Mouse (Mus musculus): ENCODE measurements around the gene Cldn16. TPM values are rescaled to one million over a fixed set of nuclear protein-coding genes. Genes with fewer than 3 reads are reported as not detected.

Cldn16 gene
- not detected in 2 replicates for polyA plus RNA-seq (2015; fragmentation: Nextera tagmentation; extraction: Ambion mirVana)

DNA sequence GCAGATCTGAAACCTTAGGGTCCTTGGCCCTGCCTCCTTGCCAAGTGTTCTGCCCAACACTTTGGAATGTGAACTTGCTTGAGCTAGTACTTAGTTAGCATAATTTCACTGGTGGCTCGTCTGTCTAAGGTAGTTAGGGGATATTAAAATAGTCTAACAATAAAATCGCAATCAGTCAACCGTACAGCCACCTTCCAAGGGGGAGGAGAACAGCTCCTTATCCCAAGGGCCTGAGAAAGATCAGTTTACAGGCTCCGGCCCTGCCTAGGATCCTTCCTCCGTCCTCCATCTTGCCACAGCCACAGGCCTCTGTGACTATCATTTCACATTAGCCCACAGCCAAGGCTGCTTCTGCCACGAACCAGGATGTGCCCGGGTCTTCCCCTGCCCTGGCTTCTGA is at the start of gene Cldn16:
Cldn16 (plus strand) TSS at position 301 of the 400 bp plus-strand sequence.
- Histone ChIP-seq H3K4me1 (replicated peaks) (no peaks in the 10 kb centered on the region), H3K9me3 (replicated peaks) (no peaks in the 10 kb centered on the region), H3K4me2 (no peak within 1 kb of the TSS), H3K4me3 (replicated peaks) (no peak within 1 kb of the TSS), H3K27ac (no peak within 1 kb of the TSS), H3K27me3 (no peaks in the 10 kb centered on the region), H3K36me3 (no peaks in the 10 kb centered on the region), H3K9ac (no peak within 1 kb of the TSS)
- WGBS (ENCODE audit: insufficient replicate concordance) = 69% methylated on average over 7 of the region's 7 CpGs
- no peak for ATAC-seq (ENCODE audit: low read depth)
- DNase-seq = no peak

DNA sequence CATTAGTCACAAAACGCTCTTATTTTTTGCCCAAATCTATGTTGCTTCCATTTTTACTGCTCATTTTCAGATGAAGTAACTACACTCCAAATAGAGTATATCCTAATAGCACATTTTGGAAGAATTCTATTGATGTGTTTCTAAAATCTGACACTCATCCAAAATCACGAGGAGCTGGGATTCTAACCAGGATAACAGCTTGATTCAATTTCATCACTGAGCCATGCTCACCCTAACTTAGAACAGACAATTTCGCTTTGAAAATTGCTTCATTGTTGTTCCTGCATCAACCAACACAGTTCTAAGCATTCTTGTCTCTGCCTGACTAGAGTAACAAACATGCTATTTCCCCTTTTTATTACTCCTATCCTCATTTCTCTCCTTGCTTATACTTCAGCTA is 44.3 kb upstream of the Cldn16 start:
- H3K36me3 ChIP-seq = no peaks in the 10 kb centered on the region
- H3K27ac ChIP-seq = no peak overlapping the region
- ATAC-seq (ENCODE audit: low read depth) = no peak
- no peak overlapping the region for H3K4me3 ChIP-seq (replicated peaks)
- no peak for DNase-seq
- 67% methylated on average over 3 of the region's 3 CpGs for WGBS (ENCODE audit: insufficient replicate concordance)
- no peaks in the 10 kb centered on the region for H3K9me3 ChIP-seq (replicated peaks)
- H3K27me3 ChIP-seq = no peaks in the 10 kb centered on the region
- H3K4me2 ChIP-seq = no peak overlapping the region
- H3K4me1 ChIP-seq (replicated peaks) = no peaks in the 10 kb centered on the region
- no peak overlapping the region for H3K9ac ChIP-seq

DNA sequence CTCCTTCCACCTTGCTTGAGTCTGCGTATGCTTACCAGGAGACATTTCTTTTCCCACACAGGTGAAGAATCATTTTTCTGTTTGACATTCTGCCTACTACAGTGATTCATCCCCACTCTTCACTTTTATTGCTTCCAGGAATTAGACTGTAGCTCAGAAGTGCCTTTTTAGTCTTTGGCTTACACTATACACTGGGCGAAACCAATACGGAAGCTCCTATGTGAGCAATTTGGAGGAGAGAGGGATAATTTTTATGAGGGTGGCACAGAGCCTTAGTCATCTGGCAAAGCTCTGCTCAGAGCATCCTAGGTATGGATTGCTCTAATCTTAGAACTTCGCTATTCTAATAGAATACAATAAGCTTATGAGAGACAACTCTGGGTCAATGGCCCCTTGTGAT is 40.9 kb upstream of the Cldn16 start:
- H3K4me1 ChIP-seq (replicated peaks) = no peaks in the 10 kb centered on the region
- H3K27ac ChIP-seq = no peak overlapping the region
- no peaks in the 10 kb centered on the region for H3K36me3 ChIP-seq
- WGBS (ENCODE audit: insufficient replicate concordance) = 77% methylated on average over 4 of the region's 4 CpGs
- H3K9me3 ChIP-seq (replicated peaks) = no peaks in the 10 kb centered on the region
- H3K27me3 ChIP-seq = no peaks in the 10 kb centered on the region
- H3K9ac ChIP-seq = no peak overlapping the region
- no peak overlapping the region for H3K4me2 ChIP-seq
- ATAC-seq (ENCODE audit: low read depth) (no peak), DNase-seq (no peak)
- no peak overlapping the region for H3K4me3 ChIP-seq (replicated peaks)

DNA sequence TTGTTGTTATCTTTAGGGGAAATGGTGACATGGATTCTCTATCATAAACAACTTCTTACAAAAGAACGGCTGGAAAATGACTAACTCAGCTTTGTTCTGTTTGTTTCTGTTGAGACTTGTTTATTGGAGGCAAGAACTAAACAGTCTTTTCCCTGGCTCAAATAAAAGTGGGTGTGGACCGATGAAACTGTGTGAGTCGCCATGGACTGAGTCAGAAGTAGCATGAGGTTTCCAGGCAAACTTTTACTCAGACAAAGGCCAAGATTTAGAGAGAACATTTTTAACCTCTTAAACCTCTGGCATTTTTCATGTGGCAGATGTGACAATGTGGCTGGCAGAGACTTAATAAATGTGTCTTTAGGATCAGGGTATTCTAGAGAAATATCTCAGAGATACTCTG is 32.7 kb upstream of the Cldn16 start:
- no peak overlapping the region for H3K9ac ChIP-seq
- WGBS (ENCODE audit: insufficient replicate concordance) = 63% methylated on average over 3 of the region's 3 CpGs
- no peak for ATAC-seq (ENCODE audit: low read depth)
- no peak for DNase-seq
- no peaks in the 10 kb centered on the region for H3K27me3 ChIP-seq
- H3K27ac ChIP-seq = no peak overlapping the region
- no peak overlapping the region for H3K4me2 ChIP-seq
- H3K4me1 ChIP-seq (replicated peaks) = no peaks in the 10 kb centered on the region
- no peaks in the 10 kb centered on the region for H3K36me3 ChIP-seq
- no peaks in the 10 kb centered on the region for H3K9me3 ChIP-seq (replicated peaks)
- H3K4me3 ChIP-seq (replicated peaks) = no peak overlapping the region

DNA sequence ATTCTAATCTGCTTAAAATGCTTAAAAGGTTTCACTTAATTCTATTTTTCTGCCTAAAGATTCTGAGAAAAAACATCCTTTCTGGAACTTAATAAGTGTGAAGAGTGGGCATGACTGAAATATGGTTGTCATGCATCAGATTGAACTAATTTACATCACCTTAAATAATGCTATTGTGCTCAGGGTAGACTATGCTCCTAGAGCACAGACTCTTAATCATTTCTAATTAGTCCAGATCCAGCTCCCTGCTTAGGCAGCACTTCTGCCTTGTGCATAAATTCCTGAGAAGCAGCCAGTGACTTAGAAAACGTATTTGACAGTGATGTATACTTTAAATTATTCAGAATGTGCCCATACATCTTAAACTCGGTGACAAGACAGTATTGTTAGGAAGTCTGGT is 29.4 kb upstream of the Cldn16 start:
- no peaks in the 10 kb centered on the region for H3K27me3 ChIP-seq
- no peaks in the 10 kb centered on the region for H3K9me3 ChIP-seq (replicated peaks)
- H3K9ac ChIP-seq = no peak overlapping the region
- WGBS (ENCODE audit: insufficient replicate concordance) = 25% methylated on average over 2 of the region's 2 CpGs
- no peak overlapping the region for H3K4me3 ChIP-seq (replicated peaks)
- DNase-seq (no peak), ATAC-seq (ENCODE audit: low read depth) (no peak)
- H3K27ac ChIP-seq = no peak overlapping the region
- no peak overlapping the region for H3K4me2 ChIP-seq
- no peaks in the 10 kb centered on the region for H3K4me1 ChIP-seq (replicated peaks)
- no peaks in the 10 kb centered on the region for H3K36me3 ChIP-seq

DNA sequence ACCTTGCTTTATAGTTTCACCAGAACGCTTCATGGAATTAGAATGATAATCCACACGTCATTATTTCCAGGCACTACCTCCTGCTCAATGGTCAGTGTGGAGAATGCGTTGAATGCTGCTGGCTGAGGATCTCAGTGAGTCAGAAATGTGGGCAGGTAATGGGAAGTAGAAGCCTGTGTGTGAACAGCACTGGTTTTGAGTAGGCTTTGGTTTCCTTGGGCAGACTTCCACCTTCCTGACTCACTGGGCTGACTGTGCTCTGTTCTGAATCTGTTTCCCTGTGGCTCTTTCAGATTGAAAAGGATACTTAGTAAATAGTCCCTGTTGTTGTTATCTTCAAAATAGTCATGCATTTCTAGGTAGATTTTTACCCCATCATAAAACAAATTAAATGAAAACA is 22.9 kb upstream of the Cldn16 start:
- 58% methylated on average over 3 of the region's 3 CpGs for WGBS (ENCODE audit: insufficient replicate concordance)
- Histone ChIP-seq H3K36me3 (no peaks in the 10 kb centered on the region), H3K9ac (no peak overlapping the region), H3K4me2 (no peak overlapping the region), H3K27ac (no peak overlapping the region), H3K27me3 (no peaks in the 10 kb centered on the region), H3K4me3 (replicated peaks) (no peak overlapping the region), H3K9me3 (replicated peaks) (no peaks in the 10 kb centered on the region), H3K4me1 (replicated peaks) (no peaks in the 10 kb centered on the region)
- no peak for DNase-seq
- ATAC-seq (ENCODE audit: low read depth) = no peak

DNA sequence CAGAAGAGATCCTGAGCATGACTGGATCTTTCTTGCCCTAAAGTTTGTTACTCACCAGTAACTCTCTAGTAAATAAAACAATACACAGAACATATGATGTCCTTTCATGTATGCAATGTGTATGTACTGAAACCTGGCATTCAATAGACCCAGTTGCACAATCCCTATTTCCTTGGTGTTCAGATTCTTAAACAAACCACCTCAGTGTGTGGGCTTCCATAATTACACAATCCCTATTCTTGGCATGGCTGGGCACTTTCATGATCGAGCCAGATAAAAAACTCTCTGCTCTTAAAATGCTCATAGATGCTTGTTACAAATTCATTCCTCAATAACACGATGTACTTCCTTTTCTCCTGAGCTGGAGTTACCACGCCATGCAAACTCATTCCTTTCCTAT is 21.8 kb upstream of the Cldn16 start:
- no peak for DNase-seq

DNA sequence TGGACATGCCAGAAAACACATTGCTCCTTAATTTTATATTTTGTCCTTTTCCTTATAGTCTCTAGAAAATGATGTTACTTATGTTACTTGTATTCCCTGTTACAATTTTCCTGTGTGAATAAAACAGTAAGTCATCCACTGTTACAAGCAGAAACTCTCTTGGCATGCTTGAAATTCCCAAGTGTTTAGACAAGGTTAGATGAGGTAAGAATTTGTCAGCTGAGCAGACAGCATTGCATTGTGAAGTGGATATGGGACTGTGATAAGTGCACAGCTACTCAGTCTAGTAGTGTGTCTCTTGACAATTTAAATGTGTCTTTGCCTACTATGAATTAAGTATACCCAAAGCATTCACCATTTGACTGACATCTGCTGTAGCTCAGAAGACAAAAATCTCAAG is 18.1 kb upstream of the Cldn16 start:
- H3K9ac ChIP-seq = no peak overlapping the region
- no peaks in the 10 kb centered on the region for H3K9me3 ChIP-seq (replicated peaks)
- H3K4me3 ChIP-seq (replicated peaks) = no peak overlapping the region
- H3K36me3 ChIP-seq = no peaks in the 10 kb centered on the region
- no peak overlapping the region for H3K27ac ChIP-seq
- no peak for ATAC-seq (ENCODE audit: low read depth)
- no peaks in the 10 kb centered on the region for H3K27me3 ChIP-seq
- no peaks in the 10 kb centered on the region for H3K4me1 ChIP-seq (replicated peaks)
- no peak for DNase-seq
- H3K4me2 ChIP-seq = no peak overlapping the region

More for the DNA sequence above, 21.8 kb upstream of the Cldn16 start:
- 61% methylated on average over 3 of the region's 3 CpGs for WGBS (ENCODE audit: insufficient replicate concordance)
- ATAC-seq (ENCODE audit: low read depth) = no peak
- Histone ChIP-seq H3K27ac (no peak overlapping the region), H3K36me3 (no peaks in the 10 kb centered on the region), H3K4me2 (no peak overlapping the region), H3K9ac (no peak overlapping the region), H3K4me3 (replicated peaks) (no peak overlapping the region), H3K27me3 (no peaks in the 10 kb centered on the region), H3K4me1 (replicated peaks) (no peaks in the 10 kb centered on the region), H3K9me3 (replicated peaks) (no peaks in the 10 kb centered on the region)

DNA sequence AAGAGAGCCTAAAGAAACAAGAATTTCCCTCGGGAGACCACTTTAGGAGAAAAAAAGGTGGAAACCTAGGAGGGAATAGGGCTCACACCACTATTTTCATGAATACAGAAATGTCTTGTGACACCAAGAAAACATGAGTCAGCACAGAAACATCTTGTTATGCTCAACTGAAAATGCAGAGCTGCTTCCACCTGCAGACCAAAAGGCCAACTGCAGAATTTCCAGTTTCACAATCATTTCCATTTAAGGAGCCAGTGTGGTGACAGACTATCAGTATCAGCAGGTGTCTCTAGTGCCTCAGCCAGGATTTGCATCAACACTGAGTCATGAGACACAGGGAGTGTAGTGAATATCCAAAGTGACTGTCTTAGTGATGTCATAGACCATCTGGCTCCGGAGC is 15.3 kb upstream of the Cldn16 start:
- no peaks in the 10 kb centered on the region for H3K36me3 ChIP-seq
- no peak for DNase-seq
- no peak for ATAC-seq (ENCODE audit: low read depth)
- no peak overlapping the region for H3K4me3 ChIP-seq (replicated peaks)
- H3K27ac ChIP-seq = no peak overlapping the region
- no peaks in the 10 kb centered on the region for H3K4me1 ChIP-seq (replicated peaks)
- no peaks in the 10 kb centered on the region for H3K9me3 ChIP-seq (replicated peaks)
- no peaks in the 10 kb centered on the region for H3K27me3 ChIP-seq
- H3K4me2 ChIP-seq = no peak overlapping the region
- 35% methylated on average over 2 of the region's 2 CpGs for WGBS (ENCODE audit: insufficient replicate concordance)
- H3K9ac ChIP-seq = no peak overlapping the region

DNA sequence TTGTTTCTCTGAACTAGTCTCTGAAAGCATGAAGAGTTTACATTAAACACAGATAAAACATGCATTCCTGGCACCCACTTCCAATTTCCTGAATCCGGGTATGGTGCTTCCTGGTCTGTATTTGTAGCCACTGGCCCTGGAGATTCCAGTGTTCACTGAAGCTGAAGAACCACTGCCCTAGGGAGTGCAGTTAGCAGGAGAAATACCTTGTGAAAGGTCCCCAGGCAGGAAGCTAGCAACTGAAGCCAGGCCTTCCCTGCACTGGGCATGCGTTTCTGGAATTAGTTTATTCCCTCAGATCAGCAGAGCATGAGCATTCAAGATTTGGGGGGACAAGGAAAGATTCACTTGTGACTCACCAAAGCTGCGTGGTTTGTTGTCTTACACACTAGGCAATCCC is 8.8 kb upstream of the Cldn16 start:
- DNase-seq = no peak
- no peak overlapping the region for H3K27ac ChIP-seq

DNA sequence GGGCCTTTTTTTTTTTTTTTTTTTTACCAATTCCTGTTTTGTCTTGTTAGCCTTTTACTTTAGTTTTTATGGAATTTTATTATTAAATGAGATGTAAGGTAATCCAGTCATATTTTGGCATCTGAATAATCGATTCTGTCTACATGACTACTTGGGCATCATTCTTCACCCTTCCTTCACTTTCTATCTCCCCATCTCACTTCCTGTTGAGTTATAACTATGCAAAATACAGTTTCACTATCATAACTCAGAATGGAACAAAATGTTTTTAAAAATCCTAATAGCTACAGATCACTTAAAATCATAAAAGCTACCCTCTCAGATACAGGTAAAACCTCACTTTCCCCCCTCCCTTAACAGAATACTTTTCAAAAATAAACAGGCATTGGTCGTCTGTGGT is 6.8 kb upstream of the Cldn16 start:
- no peaks in the 10 kb centered on the region for H3K9me3 ChIP-seq (replicated peaks)
- H3K27me3 ChIP-seq = no peaks in the 10 kb centered on the region
- no peak for ATAC-seq (ENCODE audit: low read depth)
- H3K4me3 ChIP-seq (replicated peaks) = no peak overlapping the region
- H3K9ac ChIP-seq = no peak overlapping the region
- H3K27ac ChIP-seq = no peak overlapping the region
- DNase-seq = no peak
- no peaks in the 10 kb centered on the region for H3K4me1 ChIP-seq (replicated peaks)
- 48% methylated on average over 2 of the region's 2 CpGs for WGBS (ENCODE audit: insufficient replicate concordance)
- H3K4me2 ChIP-seq = no peak overlapping the region
- H3K36me3 ChIP-seq = no peaks in the 10 kb centered on the region

More for the DNA sequence above, 8.8 kb upstream of the Cldn16 start:
- WGBS (ENCODE audit: insufficient replicate concordance) = 46% methylated on average over 3 of the region's 3 CpGs
- H3K4me3 ChIP-seq (replicated peaks) = no peak overlapping the region
- H3K36me3 ChIP-seq = no peaks in the 10 kb centered on the region
- no peak overlapping the region for H3K9ac ChIP-seq
- H3K27me3 ChIP-seq = no peaks in the 10 kb centered on the region
- no peak for ATAC-seq (ENCODE audit: low read depth)
- H3K9me3 ChIP-seq (replicated peaks) = no peaks in the 10 kb centered on the region
- no peaks in the 10 kb centered on the region for H3K4me1 ChIP-seq (replicated peaks)
- no peak overlapping the region for H3K4me2 ChIP-seq

DNA sequence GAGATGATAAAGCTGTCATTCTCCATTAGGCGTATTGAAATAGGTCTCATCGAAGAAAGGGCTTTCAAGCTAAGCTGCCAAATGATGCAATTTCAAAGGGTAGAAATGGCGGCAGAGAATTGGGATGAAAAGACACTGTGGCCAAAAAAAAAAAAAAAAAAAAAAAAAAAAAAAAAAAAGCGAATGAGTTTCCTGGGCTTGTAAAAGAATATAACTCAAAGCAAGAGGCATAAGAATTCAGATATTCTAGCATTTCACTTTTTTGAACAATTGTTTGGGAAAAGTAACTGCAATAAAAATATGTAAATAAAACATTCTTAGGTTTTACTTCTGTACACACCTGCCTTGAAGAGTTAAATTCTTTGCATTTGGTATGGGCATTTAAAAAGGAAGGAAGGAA is 3.6 kb downstream of the Cldn16 start:
- ATAC-seq (ENCODE audit: low read depth) (no peak), DNase-seq (no peak)
- H3K4me2 ChIP-seq = no peak overlapping the region
- H3K27ac ChIP-seq = no peak overlapping the region
- H3K27me3 ChIP-seq = no peaks in the 10 kb centered on the region
- H3K9ac ChIP-seq = no peak overlapping the region
- no peak overlapping the region for H3K4me3 ChIP-seq (replicated peaks)
- WGBS (ENCODE audit: insufficient replicate concordance) = 73% methylated on average over 4 of the region's 4 CpGs
- no peaks in the 10 kb centered on the region for H3K9me3 ChIP-seq (replicated peaks)
- H3K4me1 ChIP-seq (replicated peaks) = no peaks in the 10 kb centered on the region
- H3K36me3 ChIP-seq = no peaks in the 10 kb centered on the region

DNA sequence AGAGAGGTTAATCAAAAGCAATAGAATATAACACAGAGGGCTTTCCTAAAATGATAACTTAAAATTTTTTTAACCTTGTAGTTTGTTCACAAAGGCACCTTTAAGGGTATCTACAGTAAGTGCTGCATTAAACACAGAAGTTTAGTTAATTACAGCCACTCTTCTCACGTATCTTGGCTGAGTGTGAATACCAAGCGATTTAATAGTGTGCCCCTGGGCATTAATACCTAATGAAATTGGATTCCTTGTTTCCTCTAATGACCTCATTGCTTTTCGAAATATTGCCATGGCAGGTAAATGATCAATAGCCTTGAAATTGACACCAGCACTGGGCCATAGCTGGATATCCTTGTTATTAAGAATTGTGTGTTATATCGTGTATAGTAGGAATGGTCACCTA is 8.3 kb downstream of the Cldn16 start:
- H3K27me3 ChIP-seq = no peaks in the 10 kb centered on the region
- no peak overlapping the region for H3K9ac ChIP-seq
- H3K27ac ChIP-seq = no peak overlapping the region
- no peaks in the 10 kb centered on the region for H3K36me3 ChIP-seq
- no peak overlapping the region for H3K4me2 ChIP-seq
- no peaks in the 10 kb centered on the region for H3K4me1 ChIP-seq (replicated peaks)
- ATAC-seq (ENCODE audit: low read depth) (no peak), DNase-seq (no peak)
- H3K4me3 ChIP-seq (replicated peaks) = no peak overlapping the region
- WGBS (ENCODE audit: insufficient replicate concordance) = 61% methylated on average over 4 of the region's 4 CpGs
- H3K9me3 ChIP-seq (replicated peaks) = no peaks in the 10 kb centered on the region

Measured in liver, embryonic 13.5 days (tissue).